Mouse (Mus musculus) CH12.LX (cell line): ENCODE measurements at regions not wholly inside any gene's neighbourhood (a gene's known extent, or its start where the extent isn't known, plus 50 kb on each side); places are given as distances from the start of the nearest gene placed in this dataset.

Source experiments
- DNase-seq: peaks from one replicate; pipeline ENCODE4 v3.0.0-alpha.2; 2013; ENCODE audit errors: extremely low read depth
- H3K27ac ChIP-seq: 2 replicates; pipeline ENCODE4 v1.5.1; 2012; ENCODE audit warnings: low read depth, mild to moderate bottlenecking, control low read depth, moderate library complexity; ENCODE audit not compliant: insufficient read depth
- H3K27me3 ChIP-seq: replicated peaks from 2 replicates; pipeline ENCODE3; 2012; ENCODE audit warnings: inconsistent platforms
- H3K36me3 ChIP-seq, 2 experiments: replicated peaks in 1 of 2; 2 replicates each; pipeline versions ENCODE3 to v1.6.1; 2012; ENCODE audit warnings: inconsistent platforms in 1 of 2, low read length in 1 of 2, mild to moderate bottlenecking in 1 of 2, mixed read lengths in 1 of 2, moderate library complexity in 1 of 2; ENCODE audit not compliant: control insufficient read depth in 1 of 2, insufficient read depth in 1 of 2
- H3K4me1 ChIP-seq, 2 experiments: 2 replicates each; pipeline ENCODE4 v1.6.1; 2012; ENCODE audit warnings: inconsistent platforms in 1 of 2, moderate library complexity in 1 of 2; ENCODE audit not compliant: insufficient read depth in 2 of 2, control insufficient read depth in 1 of 2
- H3K4me2 ChIP-seq: 2 replicates; pipeline ENCODE4 v1.6.1; 2012; ENCODE audit warnings: low read depth, mild to moderate bottlenecking, control low read depth; ENCODE audit not compliant: poor library complexity, insufficient read depth, severe bottlenecking
- H3K4me3 ChIP-seq, 3 experiments: fragments of 150-350 bp in 1 of 3; sonication (generic) in 1 of 3; replicated peaks in 1 of 3; 2 replicates each; pipeline versions ENCODE3 to v1.5.1; 2011 to 2012; ENCODE audit warnings: low read depth in 2 of 3, low read length in 2 of 3, mild to moderate bottlenecking in 2 of 3, moderate library complexity in 2 of 3, control low read depth in 1 of 3, improper control_type of control experiment in 1 of 3, inconsistent platforms in 1 of 3, mixed read lengths in 1 of 3; ENCODE audit not compliant: poor library complexity in 1 of 3
- H3K79me2 ChIP-seq: replicated peaks from 2 replicates; pipeline ENCODE4 v1.6.1; 2012; ENCODE audit warnings: mild to moderate bottlenecking, moderate library complexity; ENCODE audit not compliant: control insufficient read depth, poor library complexity, insufficient read depth, severe bottlenecking; ENCODE audit errors: extremely low read depth
- H3K9ac ChIP-seq: 2 replicates; pipeline ENCODE4 v1.6.1; 2012; ENCODE audit warnings: low read depth, mild to moderate bottlenecking, control low read depth, moderate library complexity; ENCODE audit not compliant: insufficient read depth
- H3K9me3 ChIP-seq: replicated peaks from 2 replicates; pipeline ENCODE3; 2012; ENCODE audit warnings: low read length, inconsistent platforms, mixed read lengths
- BHLHE40 ChIP-seq: IDR thresholded peaks from 2 replicates; pipeline ENCODE4 v1.6.1; 2011; ENCODE audit warnings: mild to moderate bottlenecking, low read depth, low read length, improper control_type of control experiment
- CHD2 ChIP-seq: IDR thresholded peaks from 2 replicates; pipeline ENCODE4 v1.6.1; 2011; ENCODE audit warnings: low read length, improper control_type of control experiment
- CTCF ChIP-seq, 2 experiments: IDR thresholded peaks in 1 of 2; conservative IDR thresholded peaks in 1 of 2; 2 replicates each; pipeline ENCODE4 v1.5.1; 2011 to 2012; ENCODE audit warnings: low read depth in 2 of 2, low read length in 2 of 2, improper control_type of control experiment in 1 of 2, inconsistent platforms in 1 of 2, mild to moderate bottlenecking in 1 of 2, moderate library complexity in 1 of 2
- EP300 ChIP-seq: IDR thresholded peaks from 2 replicates; pipeline ENCODE4 v1.6.1; 2011; ENCODE audit warnings: low read length, improper control_type of control experiment
- ETS1 ChIP-seq: conservative IDR thresholded peaks from 2 replicates; pipeline ENCODE4 v1.6.1; 2012; ENCODE audit warnings: low read depth, mild to moderate bottlenecking, inconsistent platforms, low read length, improper control_type of control experiment, moderate library complexity
- GABPA ChIP-seq: IDR thresholded peaks from 2 replicates; pipeline ENCODE4 v1.6.1; 2012; ENCODE audit warnings: low read depth, low read length, improper control_type of control experiment, inconsistent platforms; ENCODE audit not compliant: insufficient replicate concordance
- HCFC1 ChIP-seq: IDR thresholded peaks from 2 replicates; pipeline ENCODE4 v1.6.1; 2012; ENCODE audit warnings: low read depth, mild to moderate bottlenecking, inconsistent platforms, low read length, improper control_type of control experiment
- JUN ChIP-seq: IDR thresholded peaks from 2 replicates; pipeline ENCODE4 v1.6.1; 2011; ENCODE audit warnings: low read depth, mild to moderate bottlenecking, low read length, improper control_type of control experiment, moderate library complexity; ENCODE audit not compliant: insufficient read depth
- MEF2A ChIP-seq: IDR thresholded peaks from 2 replicates; pipeline ENCODE4 v1.6.1; 2014; ENCODE audit warnings: low read depth, mild to moderate bottlenecking, inconsistent platforms, low read length, improper control_type of control experiment, borderline replicate concordance
- MXI1 ChIP-seq: IDR thresholded peaks from 2 replicates; pipeline ENCODE4 v1.6.1; 2011; ENCODE audit warnings: mild to moderate bottlenecking, low read depth, low read length, improper control_type of control experiment
- MYC ChIP-seq: IDR thresholded peaks from 2 replicates; pipeline ENCODE4 v1.6.1; 2011; ENCODE audit warnings: low read depth, mild to moderate bottlenecking, improper control_type of control experiment, low read length
- NRF1 ChIP-seq: IDR thresholded peaks from 2 replicates; pipeline ENCODE4 v1.6.1; 2014; ENCODE audit warnings: low read depth, mild to moderate bottlenecking, inconsistent platforms, low read length, improper control_type of control experiment, moderate library complexity
- POLR2A ChIP-seq: IDR thresholded peaks from 2 replicates; pipeline ENCODE4 v1.6.1; 2011; ENCODE audit warnings: low read depth, mild to moderate bottlenecking, improper control_type of control experiment, low read length
- POLR2AphosphoS2 ChIP-seq: IDR thresholded peaks from 2 replicates; pipeline ENCODE4 v1.6.1; 2011; ENCODE audit warnings: low read depth, low read length, improper control_type of control experiment
- RAD21 ChIP-seq: IDR thresholded peaks from 2 replicates; pipeline ENCODE4 v1.6.1; 2011; ENCODE audit warnings: low read depth, mild to moderate bottlenecking, low read length, improper control_type of control experiment, moderate library complexity
- SIN3A ChIP-seq: IDR thresholded peaks from 2 replicates; pipeline ENCODE4 v1.6.1; 2012; ENCODE audit warnings: low read length, improper control_type of control experiment, inconsistent platforms
- TCF12 ChIP-seq: IDR thresholded peaks from 2 replicates; pipeline ENCODE4 v1.6.1; 2014; ENCODE audit warnings: low read depth, mild to moderate bottlenecking, inconsistent platforms, low read length, improper control_type of control experiment
- UBTF ChIP-seq: IDR thresholded peaks from 2 replicates; pipeline ENCODE4 v1.6.1; 2012; ENCODE audit warnings: low read depth, mild to moderate bottlenecking, inconsistent platforms, low read length, improper control_type of control experiment, moderate library complexity
- dilution Hi-C: fragments of 300-500 bp; cut with MboI; formaldehyde crosslinking; loops from 2 replicates; pipeline ENCODE4 v1.14.3; 2020; ENCODE audit warnings: low sequenced_read_pairs; ENCODE audit not compliant: extremely low pct_unique_long_range_greater_than_20kb, extremely low pct_ligation_motif_present
- in situ Hi-C: fragments of 300-500 bp; cut with MboI; formaldehyde crosslinking; loops from 3 replicates; pipeline ENCODE4 v1.14.3; 2019; ENCODE audit warnings: low sequenced_read_pairs, low pct_ligation_motif_present, low pct_unique_long_range_greater_than_20kb, mixed read lengths

- Histone ChIP-seq H3K79me2 (no peaks in the 10 kb centered on the region), H3K27me3 (no peaks in the 10 kb centered on the region), H3K4me1 (no peaks in the 10 kb centered on the region; a peak in 1 of 4 replicates), H3K9ac (no peak overlapping the region), H3K4me2 (no peak overlapping the region), H3K4me3 (no peak overlapping the region), H3K36me3 (no peaks in the 10 kb centered on the region), H3K9me3 (peaks cover 19% of the 10 kb centered on the region), H3K27ac (no peak overlapping the region)
- in situ Hi-C loops = no loop called here
- DNase-seq = no peak
- dilution Hi-C loops = no loop called here
- no peak for TF ChIP-seq CHD2
- no peak for TF ChIP-seq ETS1
- TF ChIP-seq JUN = no peak
- TF ChIP-seq CTCF (conservative IDR thresholded peaks at IDR 0.05 in 1 of 2, IDR thresholded peaks at IDR 0.05 in 1 of 2; ENCODE audit: low read depth in 2 of 2, low read length in 2 of 2) = no peak
- no peak for TF ChIP-seq MXI1
- no peak for TF ChIP-seq TCF12
- no peak for TF ChIP-seq SIN3A
- TF ChIP-seq GABPA = no peak
- TF ChIP-seq RAD21 = no peak
- TF ChIP-seq MYC = no peak
- TF ChIP-seq UBTF = no peak
- no peak for TF ChIP-seq POLR2A
These were observed 619.9 kb upstream of the Adgrl4 start for GRCm38 (mm10) chr3:150817807-150818206.

- Histone ChIP-seq H3K9ac (no peak overlapping the region), H3K4me2 (no peak overlapping the region), H3K27me3 (no peaks in the 10 kb centered on the region), H3K79me2 (no peaks in the 10 kb centered on the region), H3K27ac (no peak overlapping the region), H3K4me3 (no peak overlapping the region), H3K4me1 (no peaks in the 10 kb centered on the region; a peak in 1 of 4 replicates), H3K36me3 (no peaks in the 10 kb centered on the region), H3K9me3 (peaks cover 19% of the 10 kb centered on the region)
- no peak for DNase-seq
- TF ChIP-seq HCFC1 (no peak), JUN (no peak), MEF2A (no peak), CHD2 (no peak), BHLHE40 (no peak), EP300 (no peak), NRF1 (no peak), RAD21 (no peak), POLR2AphosphoS2 (no peak), MXI1 (no peak)
- in situ Hi-C loops = no loop called here
- dilution Hi-C loops = no loop called here
These were observed 618.3 kb upstream of the Adgrl4 start for GRCm38 (mm10) chr3:150819369-150819768.
